Mouse (Mus musculus) hindbrain, postnatal 0 days (tissue): ENCODE data around the gene Urad. TPM values are rescaled to one million over a fixed set of nuclear protein-coding genes. Genes with fewer than 3 reads are reported as not detected.

ENCODE experiments used
- ATAC-seq: fragments of 200-750 bp; cut with Nextera tagmentation; 2 replicates; pipeline ENCODE4 v1.8.0; 2017; ENCODE audit warnings: mild to moderate bottlenecking, moderate TSS enrichment, moderate library complexity
- DNase-seq: peaks from one replicate; pipeline ENCODE4 v3.0.0-alpha.2; 2015; ENCODE audit warnings: low spot score
- H3K27ac ChIP-seq: fragments of 300-500 bp; sonication (generic); 2 replicates; pipeline ENCODE4 v1.5.1; 2014; ENCODE audit warnings: mild to moderate bottlenecking
- H3K27me3 ChIP-seq: fragments of 300-500 bp; sonication (generic); 2 replicates; pipeline ENCODE4 v1.6.1; 2014; ENCODE audit warnings: low read length, mixed read lengths; ENCODE audit not compliant: insufficient read depth
- H3K36me3 ChIP-seq: fragments of 300-500 bp; sonication (generic); 2 replicates; pipeline ENCODE4 v1.6.1; 2014; ENCODE audit warnings: low read length, mixed read lengths; ENCODE audit not compliant: insufficient read depth
- H3K4me1 ChIP-seq: fragments of 300-500 bp; sonication (generic); 2 replicates; pipeline ENCODE4 v1.6.1; 2014; ENCODE audit warnings: antibody characterized with exemption, low read length, mixed read lengths; ENCODE audit not compliant: insufficient read depth
- H3K4me2 ChIP-seq: fragments of 300-500 bp; sonication (generic); 2 replicates; pipeline ENCODE4 v1.6.1; 2014; ENCODE audit warnings: low read depth, mild to moderate bottlenecking, low read length, moderate library complexity, mixed read lengths
- H3K4me3 ChIP-seq: fragments of 300-500 bp; sonication (generic); 2 replicates; pipeline ENCODE4 v1.5.1; 2014; ENCODE audit warnings: low read length
- H3K9ac ChIP-seq: fragments of 300-500 bp; sonication (generic); replicated peaks from 2 replicates; pipeline ENCODE4 v1.6.1; 2014; ENCODE audit warnings: mild to moderate bottlenecking, low read length, moderate library complexity, mixed read lengths
- H3K9me3 ChIP-seq: fragments of 300-500 bp; sonication (generic); 2 replicates; pipeline ENCODE4 v1.6.1; 2016; ENCODE audit warnings: low read length, mixed read lengths
- CTCF ChIP-seq: IDR thresholded peaks from 2 replicates; pipeline ENCODE4 v1.5.1; 2016; ENCODE audit warnings: antibody characterized with exemption, control low read depth, low read depth
- WGBS: fragments of 180-500 bp; shearing (Covaris S2); extraction: QIAGEN DNeasy Blood & Tissue Kit; methylation state at CpG from one replicate; pipeline ENCODE4 v1.1.7; 2014; 5-methylcytosine and 5-hydroxymethylcytosine counted together
- polyA plus RNA-seq: library from polyadenylated mRNA; unstranded; fragments of >200 nt; fragmentation: Nextera tagmentation; extraction: Ambion mirVana; gene quantifications from 2 replicates; pipeline ENCODE4 v1.2.1, GENCODE M21; 2015
- total RNA-seq: library from RNA; depleted of rRNA; stranded (reverse); fragments of >200 nt; gene quantifications from 2 replicates; pipeline ENCODE4 v1.2.3, GENCODE M21; 2014; rRNA removed

Urad gene
- total RNA-seq: not detected in 2 replicates
- not detected in 2 replicates for polyA plus RNA-seq

DNA sequence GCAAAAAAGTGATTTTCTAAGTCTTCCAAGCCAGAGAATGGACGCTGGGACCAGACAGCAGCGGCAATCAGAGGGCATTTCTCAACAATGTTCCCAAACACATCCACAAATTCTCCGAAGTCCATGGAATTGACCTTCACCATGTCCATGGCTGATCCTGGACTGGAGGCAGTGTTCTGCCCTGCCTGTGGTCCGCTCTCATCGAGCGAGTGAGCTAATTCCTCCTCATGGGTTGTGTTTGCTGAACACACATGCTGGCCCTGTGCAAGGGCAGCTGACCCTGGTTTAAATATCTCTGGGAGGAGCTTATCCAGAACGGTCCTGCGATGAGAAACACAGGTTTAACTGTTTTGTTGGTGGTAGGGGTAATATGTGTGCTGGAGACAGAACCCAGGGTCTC is at the start of gene Urad:
TSS of gene Urad (minus strand) at position 258 of the 400 bp plus-strand sequence.
- Histone ChIP-seq H3K4me1 (no peaks in the 10 kb centered on the region), H3K4me3 (no peak within 1 kb of the TSS), H3K4me2 (no peak within 1 kb of the TSS), H3K36me3 (no peaks in the 10 kb centered on the region), H3K9me3 (no peaks in the 10 kb centered on the region), H3K9ac (no peak within 1 kb of the TSS), H3K27me3 (peaks cover 44% of the 10 kb centered on the region), H3K27ac (no peak within 1 kb of the TSS)
- no peak for TF ChIP-seq CTCF
- 74% methylated on average over 8 of the region's 8 CpGs for WGBS
- no peak for DNase-seq
- no peak for ATAC-seq

DNA sequence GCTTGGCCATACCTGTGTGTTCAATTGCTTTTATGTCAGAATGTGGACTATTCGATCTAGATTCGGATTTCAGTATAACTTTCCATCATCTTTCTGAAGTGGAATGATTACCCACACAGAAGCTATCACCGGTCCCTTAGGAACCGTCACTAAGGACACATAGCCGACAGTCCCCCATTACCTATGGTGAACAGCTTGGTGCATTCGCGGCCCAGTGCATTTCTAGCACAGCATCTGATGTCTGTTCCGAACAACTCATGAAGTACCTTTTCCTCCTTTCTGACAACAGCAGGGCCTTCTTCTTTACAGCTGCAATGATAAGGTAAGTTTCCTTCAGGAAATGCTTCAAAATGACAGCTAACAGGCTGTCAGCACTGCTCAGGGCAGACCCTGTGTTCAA is 48.0 kb upstream of the Urad start:
- no peaks in the 10 kb centered on the region for H3K27me3 ChIP-seq
- H3K4me2 ChIP-seq: no peak overlapping the region
- H3K4me3 ChIP-seq: no peak overlapping the region
- no peaks in the 10 kb centered on the region for H3K4me1 ChIP-seq
- ATAC-seq (no peak), DNase-seq (no peak)
- TF ChIP-seq CTCF: no peak
- no peaks in the 10 kb centered on the region for H3K9me3 ChIP-seq
- H3K36me3 ChIP-seq: no peaks in the 10 kb centered on the region
- H3K9ac ChIP-seq: no peak overlapping the region
- H3K27ac ChIP-seq: no peak overlapping the region
- WGBS: 73% methylated on average over 8 of the region's 8 CpGs

DNA sequence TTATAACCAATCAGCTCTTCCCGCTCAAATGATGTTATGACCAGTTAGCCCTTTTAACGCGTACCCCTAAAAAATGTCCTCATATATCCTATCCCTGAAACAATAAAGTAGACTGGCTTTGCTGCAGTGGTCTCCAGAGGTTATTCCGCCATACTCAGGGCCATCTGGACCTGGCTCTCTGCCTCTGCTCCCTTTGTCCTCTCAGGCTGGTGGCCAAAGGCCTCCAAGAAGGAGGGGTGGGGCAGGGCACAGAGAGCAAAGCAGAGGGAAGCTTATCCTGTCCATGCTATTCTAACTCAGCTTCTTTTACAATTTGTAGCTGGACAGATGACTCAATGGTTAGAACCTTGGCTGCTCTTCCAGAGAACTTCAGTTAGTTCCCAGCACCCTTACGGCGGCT is 46.0 kb upstream of the Urad start:
- WGBS: 83% methylated on average over 6 of the region's 6 CpGs
- Histone ChIP-seq H3K4me2 (no peak overlapping the region), H3K9ac (no peak overlapping the region), H3K27me3 (no peaks in the 10 kb centered on the region), H3K4me1 (no peaks in the 10 kb centered on the region), H3K36me3 (no peaks in the 10 kb centered on the region), H3K9me3 (no peaks in the 10 kb centered on the region), H3K4me3 (no peak overlapping the region), H3K27ac (no peak overlapping the region)
- no peak for TF ChIP-seq CTCF
- peak; percentile 53 for DNase-seq
- no peak for ATAC-seq

DNA sequence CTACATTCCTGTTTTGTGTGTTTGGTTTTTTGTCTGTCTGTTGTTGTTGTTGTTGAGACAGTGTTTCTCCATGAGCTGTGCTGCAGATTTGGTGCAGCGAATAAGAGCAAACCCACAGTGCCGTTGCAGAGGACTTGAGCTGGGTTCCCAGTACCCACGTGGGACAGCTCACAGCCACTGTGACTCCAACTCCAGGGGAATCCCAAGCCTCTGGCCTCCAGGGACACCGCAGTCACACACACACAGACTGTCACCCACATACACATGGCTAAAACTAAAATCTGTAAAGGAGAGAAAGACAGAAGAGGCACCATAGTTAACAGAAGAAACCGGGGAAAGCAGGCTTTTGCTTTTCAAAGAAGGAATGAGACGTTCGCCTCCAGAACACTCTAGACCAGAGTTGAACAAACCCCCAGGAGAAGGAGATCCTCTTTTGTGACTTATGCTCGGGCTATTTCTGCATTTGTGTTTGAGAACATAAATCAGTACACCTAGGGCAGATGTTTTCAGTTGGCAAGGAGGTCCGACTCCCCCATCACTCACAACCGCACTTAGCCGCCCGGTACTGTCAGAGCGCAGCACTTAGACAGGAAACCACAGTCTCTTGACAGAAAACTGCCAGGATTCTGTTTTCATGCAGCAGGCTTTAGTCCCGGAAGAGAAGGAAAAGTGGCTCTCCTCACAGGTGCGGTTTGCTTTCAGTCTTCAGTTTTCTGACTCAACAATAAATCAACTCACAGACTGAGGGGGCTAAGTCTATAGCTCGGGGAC is 43.9 kb upstream of the Urad start:
- no peaks in the 10 kb centered on the region for H3K36me3 ChIP-seq
- H3K9ac ChIP-seq: no peak overlapping the region
- no peaks in the 10 kb centered on the region for H3K9me3 ChIP-seq
- H3K4me3 ChIP-seq: no peak overlapping the region
- WGBS: 73% methylated on average over 16 of the region's 16 CpGs
- DNase-seq: no peak
- TF ChIP-seq CTCF: no peak
- H3K4me1 ChIP-seq: no peaks in the 10 kb centered on the region
- ATAC-seq: no peak
- H3K27me3 ChIP-seq: no peaks in the 10 kb centered on the region
- H3K4me2 ChIP-seq: no peak overlapping the region
- no peak overlapping the region for H3K27ac ChIP-seq

DNA sequence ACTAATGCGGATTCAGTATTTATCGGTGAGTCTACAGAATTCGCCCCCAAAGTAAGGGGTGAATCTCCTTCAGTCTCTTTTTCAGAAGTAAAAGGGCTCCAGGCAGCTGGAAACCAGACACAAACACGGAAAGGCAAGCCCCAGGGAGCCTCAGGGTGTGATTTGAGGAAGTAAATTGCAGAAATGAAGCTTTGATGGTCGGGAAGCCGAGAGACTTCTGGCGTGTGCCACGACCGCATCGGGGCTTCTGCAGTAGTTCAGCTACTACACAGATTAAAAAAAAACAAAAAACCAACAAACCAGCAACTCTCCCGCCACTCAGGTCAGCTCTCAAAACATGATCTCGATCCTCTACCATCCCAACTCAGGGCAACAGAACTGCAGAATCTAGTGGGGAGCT is 40.8 kb upstream of the Urad start:
- no peaks in the 10 kb centered on the region for H3K36me3 ChIP-seq
- H3K4me1 ChIP-seq: no peaks in the 10 kb centered on the region
- no peak overlapping the region for H3K9ac ChIP-seq
- 79% methylated on average over 12 of the region's 12 CpGs for WGBS
- ATAC-seq (no peak), DNase-seq (no peak)
- H3K27ac ChIP-seq: no peak overlapping the region
- no peak overlapping the region for H3K4me3 ChIP-seq
- no peaks in the 10 kb centered on the region for H3K9me3 ChIP-seq
- no peak for TF ChIP-seq CTCF
- H3K27me3 ChIP-seq: no peaks in the 10 kb centered on the region
- no peak overlapping the region for H3K4me2 ChIP-seq

DNA sequence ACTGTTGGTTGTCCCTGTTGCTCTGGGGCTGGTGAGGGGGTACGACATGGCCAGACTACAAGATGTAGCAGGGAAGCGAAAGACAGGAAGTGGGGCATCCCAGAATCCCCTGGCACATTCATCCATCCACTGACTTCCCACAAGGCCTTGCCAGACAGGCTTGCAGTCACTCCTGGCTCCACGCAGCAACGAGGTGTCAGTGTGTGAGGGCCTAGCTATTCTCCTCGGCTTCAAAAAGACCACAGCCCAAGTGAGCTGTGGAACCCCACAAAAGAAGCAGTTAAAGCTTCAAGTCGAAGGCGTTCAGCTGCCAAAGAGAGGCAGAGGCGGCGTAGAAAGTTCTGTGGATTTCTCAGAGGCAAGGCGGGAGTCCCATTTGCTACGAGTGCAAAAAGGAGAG is 36.2 kb upstream of the Urad start:
- DNase-seq: no peak

DNA sequence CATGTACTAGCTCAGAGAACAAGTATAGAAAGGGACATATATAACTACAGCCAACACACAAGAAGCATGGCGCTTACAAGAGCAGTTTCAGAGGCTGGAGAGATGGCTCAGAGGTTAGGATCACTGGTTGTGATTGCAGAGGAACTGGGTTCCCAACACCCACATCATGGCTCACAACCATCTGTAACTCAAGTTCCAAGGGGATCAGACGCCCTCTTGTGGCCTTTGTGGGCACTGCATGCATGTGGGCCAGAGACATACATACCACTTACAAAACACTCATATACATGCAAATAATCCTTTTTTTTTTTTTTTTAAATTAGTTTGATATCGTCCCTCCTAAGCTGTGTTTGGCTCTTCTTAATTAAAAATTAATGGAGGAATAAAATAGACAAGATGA is 35.3 kb upstream of the Urad start:
- no peak for DNase-seq
- 43% methylated on average over 3 of the region's 3 CpGs for WGBS

More for the DNA sequence above, 36.2 kb upstream of the Urad start:
- Histone ChIP-seq H3K27ac (no peak overlapping the region), H3K36me3 (no peaks in the 10 kb centered on the region), H3K27me3 (no peaks in the 10 kb centered on the region), H3K9me3 (no peaks in the 10 kb centered on the region), H3K4me2 (no peak overlapping the region), H3K4me1 (no peaks in the 10 kb centered on the region), H3K9ac (no peak overlapping the region), H3K4me3 (no peak overlapping the region)
- ATAC-seq: no peak
- WGBS: 86% methylated on average over 11 of the region's 11 CpGs
- TF ChIP-seq CTCF: no peak

More for the DNA sequence above, 35.3 kb upstream of the Urad start:
- Histone ChIP-seq H3K27me3 (no peaks in the 10 kb centered on the region), H3K9me3 (no peaks in the 10 kb centered on the region), H3K4me2 (no peak overlapping the region), H3K9ac (no peak overlapping the region), H3K27ac (no peak overlapping the region), H3K36me3 (no peaks in the 10 kb centered on the region), H3K4me3 (no peak overlapping the region), H3K4me1 (no peaks in the 10 kb centered on the region)
- peak; percentile 63 for TF ChIP-seq CTCF
- no peak for ATAC-seq
